Mouse (Mus musculus) neural tube, embryonic 11.5 days (tissue): ENCODE data around the gene B3galt1. TPM values are rescaled to one million over a fixed set of nuclear protein-coding genes. Genes with fewer than 3 reads are reported as not detected.

ENCODE experiments used
- ATAC-seq: fragments of 200-750 bp; cut with Nextera tagmentation; 2 replicates; pipeline ENCODE4 v1.8.0; 2017; ENCODE audit warnings: moderate number of reproducible peaks, mild to moderate bottlenecking, moderate TSS enrichment, moderate library complexity; ENCODE audit not compliant: insufficient read depth, low FRiP score, low TSS enrichment
- DNase-seq: peaks from one replicate; pipeline ENCODE4 v3.0.0-alpha.2; 2015; ENCODE audit warnings: low spot score
- H3K27ac ChIP-seq: fragments of 300-500 bp; sonication (generic); 2 replicates; pipeline ENCODE4 v1.5.1; 2014; ENCODE audit warnings: low read depth, mild to moderate bottlenecking, low read length
- H3K27me3 ChIP-seq: fragments of 300-500 bp; sonication (generic); 2 replicates; pipeline ENCODE4 v1.6.1; 2014; ENCODE audit warnings: mild to moderate bottlenecking, low read length, mixed read lengths; ENCODE audit not compliant: control insufficient read depth, insufficient read depth
- H3K36me3 ChIP-seq: fragments of 300-500 bp; sonication (generic); 2 replicates; pipeline ENCODE4 v1.6.1; 2014; ENCODE audit warnings: mild to moderate bottlenecking, low read length, moderate library complexity, mixed read lengths; ENCODE audit not compliant: control insufficient read depth, insufficient read depth
- H3K4me1 ChIP-seq: fragments of 300-500 bp; sonication (generic); 2 replicates; pipeline ENCODE4 v1.6.1; 2014; ENCODE audit warnings: low read length, mixed read lengths; ENCODE audit not compliant: control insufficient read depth, insufficient read depth
- H3K4me2 ChIP-seq: fragments of 300-500 bp; sonication (generic); 2 replicates; pipeline ENCODE4 v1.6.1; 2014; ENCODE audit warnings: low read depth, mild to moderate bottlenecking, moderate library complexity
- H3K4me3 ChIP-seq: fragments of 300-500 bp; sonication (generic); 2 replicates; pipeline ENCODE4 v1.5.1; 2014; ENCODE audit warnings: low read depth, low read length
- H3K9ac ChIP-seq: fragments of 300-500 bp; sonication (generic); 2 replicates; pipeline ENCODE4 v1.6.1; 2014; ENCODE audit warnings: mild to moderate bottlenecking, low read length
- H3K9me3 ChIP-seq: fragments of 300-500 bp; sonication (generic); 2 replicates; pipeline ENCODE4 v1.6.1; 2016; ENCODE audit warnings: low read length; ENCODE audit not compliant: control insufficient read depth
- WGBS: fragments of 180-500 bp; shearing (Covaris S2); extraction: QIAGEN DNeasy Blood & Tissue Kit; methylation state at CpG from one replicate; pipeline ENCODE4 v1.1.7; 2014; 5-methylcytosine and 5-hydroxymethylcytosine counted together
- polyA plus RNA-seq: library from polyadenylated mRNA; unstranded; fragments of >200 nt; fragmentation: Nextera tagmentation; extraction: Ambion mirVana; gene quantifications from 2 replicates; pipeline ENCODE4 v1.2.1, GENCODE M21; 2014

B3galt1 gene
- polyA plus RNA-seq, 1 experiment from 2014 or later = 21.1 TPM

- no peak overlapping the region for H3K4me2 ChIP-seq
- H3K27me3 ChIP-seq = no peaks in the 10 kb centered on the region
- DNase-seq = no peak
- H3K9ac ChIP-seq = no peak overlapping the region
- no peak overlapping the region for H3K27ac ChIP-seq
- no peaks in the 10 kb centered on the region for H3K36me3 ChIP-seq
- no peaks in the 10 kb centered on the region for H3K4me1 ChIP-seq
- no peaks in the 10 kb centered on the region for H3K9me3 ChIP-seq
- 93% methylated on average over 4 of the region's 4 CpGs for WGBS
- ATAC-seq = no peak
- no peak overlapping the region for H3K4me3 ChIP-seq
Measured at GRCm38 (mm10) chr2:67976488-67976887, 410.8 kb downstream of the B3galt1 start.

- ATAC-seq = no peak
- WGBS = 68% methylated on average over 6 of the region's 6 CpGs
Measured at GRCm38 (mm10) chr2:67977620-67978262, 412.1 kb downstream of the B3galt1 start.

GRCm38 (mm10) chr2:67983563-67983962, 417.9 kb downstream of the B3galt1 start:
- WGBS = 92% methylated on average over 3 of the region's 3 CpGs
- Histone ChIP-seq H3K27ac (no peak overlapping the region), H3K27me3 (no peaks in the 10 kb centered on the region), H3K4me1 (no peaks in the 10 kb centered on the region), H3K4me2 (no peak overlapping the region), H3K4me3 (no peak overlapping the region), H3K9ac (no peak overlapping the region), H3K9me3 (no peaks in the 10 kb centered on the region), H3K36me3 (no peaks in the 10 kb centered on the region)
- ATAC-seq = no peak
- no peak for DNase-seq

More at GRCm38 (mm10) chr2:67977620-67978262, 412.1 kb downstream of the B3galt1 start:
- Histone ChIP-seq H3K27me3 (no peaks in the 10 kb centered on the region), H3K4me2 (no peak overlapping the region), H3K9ac (no peak overlapping the region), H3K36me3 (no peaks in the 10 kb centered on the region), H3K9me3 (no peaks in the 10 kb centered on the region), H3K27ac (no peak overlapping the region), H3K4me3 (no peak overlapping the region), H3K4me1 (no peaks in the 10 kb centered on the region)
- no peak for DNase-seq

GRCm38 (mm10) chr2:67985133-67985532, 419.5 kb downstream of the B3galt1 start:
- no peaks in the 10 kb centered on the region for H3K27me3 ChIP-seq
- ATAC-seq = no peak
- H3K4me3 ChIP-seq = no peak overlapping the region

GRCm38 (mm10) chr2:67993421-67993820, 427.8 kb downstream of the B3galt1 start:
- no peak for ATAC-seq
- Histone ChIP-seq H3K4me2 (no peak overlapping the region), H3K4me3 (no peak overlapping the region), H3K27me3 (no peaks in the 10 kb centered on the region), H3K27ac (no peak overlapping the region), H3K9me3 (no peaks in the 10 kb centered on the region), H3K4me1 (no peaks in the 10 kb centered on the region), H3K9ac (no peak overlapping the region), H3K36me3 (no peaks in the 10 kb centered on the region)
- 94% methylated on average over 1 of the region's 1 CpGs for WGBS
- no peak for DNase-seq

More at GRCm38 (mm10) chr2:67985133-67985532, 419.5 kb downstream of the B3galt1 start:
- WGBS = 85% methylated on average over 3 of the region's 3 CpGs
- H3K4me1 ChIP-seq = no peaks in the 10 kb centered on the region
- H3K9me3 ChIP-seq = no peaks in the 10 kb centered on the region
- no peak overlapping the region for H3K4me2 ChIP-seq
- DNase-seq = no peak
- no peaks in the 10 kb centered on the region for H3K36me3 ChIP-seq
- H3K9ac ChIP-seq = no peak overlapping the region
- H3K27ac ChIP-seq = no peak overlapping the region

GRCm38 (mm10) chr2:68003091-68003490, 437.4 kb downstream of the B3galt1 start:
- H3K27ac ChIP-seq = no peak overlapping the region
- DNase-seq = no peak
- no peak for ATAC-seq
- H3K9ac ChIP-seq = no peak overlapping the region
- H3K27me3 ChIP-seq = no peaks in the 10 kb centered on the region
- H3K4me3 ChIP-seq = no peak overlapping the region
- H3K9me3 ChIP-seq = no peaks in the 10 kb centered on the region
- 71% methylated on average over 1 of the region's 1 CpGs for WGBS
- H3K4me2 ChIP-seq = no peak overlapping the region
- H3K36me3 ChIP-seq = no peaks in the 10 kb centered on the region
- no peaks in the 10 kb centered on the region for H3K4me1 ChIP-seq

- ATAC-seq (no peak), DNase-seq (no peak)
- H3K9me3 ChIP-seq = no peaks in the 10 kb centered on the region
- no peak overlapping the region for H3K9ac ChIP-seq
- H3K4me2 ChIP-seq = no peak overlapping the region
- H3K36me3 ChIP-seq = no peaks in the 10 kb centered on the region
- H3K4me3 ChIP-seq = no peak overlapping the region
- H3K27ac ChIP-seq = no peak overlapping the region
- no peaks in the 10 kb centered on the region for H3K27me3 ChIP-seq
- 90% methylated on average over 9 of the region's 9 CpGs for WGBS
- H3K4me1 ChIP-seq = no peaks in the 10 kb centered on the region; the same call in 1 of the 2 replicates
Measured at GRCm38 (mm10) chr2:68005210-68005609, 439.5 kb downstream of the B3galt1 start.

- H3K27me3 ChIP-seq = no peaks in the 10 kb centered on the region
- H3K4me2 ChIP-seq = no peak overlapping the region
- no peaks in the 10 kb centered on the region for H3K9me3 ChIP-seq
- no peak for ATAC-seq
- 85% methylated on average over 7 of the region's 7 CpGs for WGBS
- H3K4me1 ChIP-seq = no peaks in the 10 kb centered on the region; the same call in 1 of the 2 replicates
- no peak overlapping the region for H3K4me3 ChIP-seq
- H3K36me3 ChIP-seq = no peaks in the 10 kb centered on the region
- H3K27ac ChIP-seq = no peak overlapping the region
- no peak for DNase-seq
- no peak overlapping the region for H3K9ac ChIP-seq
Measured at GRCm38 (mm10) chr2:68005711-68006110, 440.0 kb downstream of the B3galt1 start.

- Histone ChIP-seq H3K9ac (no peak overlapping the region), H3K27me3 (no peaks in the 10 kb centered on the region), H3K4me1 (no peaks in the 10 kb centered on the region; the same call in 1 of the 2 replicates), H3K4me3 (no peak overlapping the region), H3K9me3 (no peaks in the 10 kb centered on the region), H3K4me2 (no peak overlapping the region), H3K27ac (no peak overlapping the region), H3K36me3 (no peaks in the 10 kb centered on the region)
- 79% methylated on average over 4 of the region's 4 CpGs for WGBS
- DNase-seq (no peak), ATAC-seq (no peak)
Measured at GRCm38 (mm10) chr2:68011336-68011735, 445.7 kb downstream of the B3galt1 start.
